Mouse (Mus musculus) kidney, embryonic 16.5 days (tissue): ENCODE measurements around the gene Nfkb1. TPM values are rescaled to one million over a fixed set of nuclear protein-coding genes. Genes with fewer than 3 reads are reported as not detected.
A peak's percentile ranks its signal among the peaks of the same experiment; 100 is the strongest.

Source experiments
- ATAC-seq: fragments of 200-750 bp; cut with Nextera tagmentation; 2 replicates; pipeline ENCODE4 v1.8.0; 2017; ENCODE audit warnings: moderate TSS enrichment; ENCODE audit not compliant: low FRiP score, low TSS enrichment
- H3K27ac ChIP-seq: fragments of 300-500 bp; sonication (generic); 2 replicates; pipeline ENCODE4 v1.5.1; 2014; ENCODE audit warnings: low read length
- H3K27me3 ChIP-seq: fragments of 300-500 bp; sonication (generic); 2 replicates; pipeline ENCODE4 v1.6.1; 2014; ENCODE audit warnings: low read length, control low read depth, mixed read lengths; ENCODE audit not compliant: insufficient read depth
- H3K36me3 ChIP-seq: fragments of 300-500 bp; sonication (generic); 2 replicates; pipeline ENCODE4 v1.6.1; 2014; ENCODE audit warnings: low read length, control low read depth, mixed read lengths; ENCODE audit not compliant: insufficient read depth
- H3K4me1 ChIP-seq: fragments of 300-500 bp; sonication (generic); 2 replicates; pipeline ENCODE4 v1.6.1; 2014; ENCODE audit warnings: low read length, control low read depth, mixed read lengths; ENCODE audit not compliant: insufficient read depth
- H3K4me2 ChIP-seq: fragments of 300-500 bp; sonication (generic); replicated peaks from 2 replicates; pipeline ENCODE4 v1.6.1; 2014; ENCODE audit warnings: low read depth, low read length
- H3K4me3 ChIP-seq: fragments of 300-500 bp; sonication (generic); 2 replicates; pipeline ENCODE4 v1.5.1; 2014; ENCODE audit warnings: mild to moderate bottlenecking, low read length
- H3K9ac ChIP-seq: fragments of 300-500 bp; sonication (generic); replicated peaks from 2 replicates; pipeline ENCODE4 v1.6.1; 2014; ENCODE audit warnings: low read length
- H3K9me3 ChIP-seq: fragments of 300-500 bp; sonication (generic); 2 replicates; pipeline ENCODE4 v1.6.1; 2016; ENCODE audit warnings: low read length, control low read depth
- WGBS: fragments of 180-500 bp; shearing (Covaris S2); extraction: QIAGEN DNeasy Blood & Tissue Kit; methylation state at CpG from one replicate; pipeline ENCODE4 v1.1.7; 2014; 5-methylcytosine and 5-hydroxymethylcytosine counted together
- polyA plus RNA-seq: library from polyadenylated mRNA; unstranded; fragments of >200 nt; fragmentation: Nextera tagmentation; extraction: Ambion mirVana; gene quantifications from 2 replicates; pipeline ENCODE4 v1.2.1, GENCODE M21; 2015

Nfkb1 gene
- 18.5 and 20.4 TPM in 2 replicates for polyA plus RNA-seq

DNA sequence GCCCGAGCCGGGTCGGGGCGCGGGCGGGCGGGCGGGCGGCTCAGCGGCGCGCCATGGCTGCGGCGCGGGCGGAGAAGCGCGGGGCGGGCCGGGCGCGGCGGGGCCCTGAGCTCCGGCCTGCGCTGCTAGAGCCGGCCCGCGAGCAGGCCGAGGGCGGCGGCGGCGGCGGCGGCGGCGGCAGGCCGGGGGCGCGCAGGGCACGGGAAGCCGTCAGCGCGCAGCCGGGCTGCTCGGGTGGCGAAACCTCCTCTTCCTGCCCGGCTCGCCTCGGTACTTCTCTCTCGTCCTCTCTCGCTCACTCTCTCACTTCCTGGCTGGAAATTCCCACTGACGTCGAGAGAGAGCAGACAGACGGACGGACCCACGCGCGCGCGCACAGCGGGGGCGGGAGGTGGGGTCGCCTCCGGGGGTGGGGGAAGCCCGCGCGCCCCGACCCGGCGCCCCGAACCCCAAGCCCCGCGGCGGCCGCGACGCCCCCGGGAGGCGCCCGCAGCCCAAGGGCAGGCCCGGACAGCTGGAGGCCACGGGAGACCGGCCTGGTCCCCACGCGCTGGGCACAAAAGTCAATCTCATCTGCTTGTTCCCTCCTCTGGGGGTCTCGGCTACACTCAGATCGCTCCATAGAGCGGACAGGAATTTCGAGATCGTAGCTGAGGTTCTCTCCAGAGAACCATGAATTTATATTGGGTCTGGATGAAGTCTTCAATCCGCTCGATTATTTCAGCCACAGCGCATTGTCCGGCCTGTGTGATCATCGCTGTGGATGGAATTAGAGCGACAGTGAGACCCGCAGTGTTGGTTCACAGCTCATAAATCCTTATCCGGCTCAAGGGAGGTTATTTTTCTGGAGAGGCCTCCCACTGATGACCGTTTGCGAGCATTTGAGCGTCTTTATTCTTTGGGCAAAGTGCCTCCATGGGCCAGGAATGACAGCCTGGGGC is at the start of gene Nfkb1:
Nfkb1 (minus strand) TSS at position 357 of the 941 bp plus-strand sequence.
- Histone ChIP-seq H3K4me3 (peak within 1 kb of the TSS; percentile 88), H3K9me3 (no peaks in the 10 kb centered on the region), H3K27ac (peak within 1 kb of the TSS; percentile 91), H3K4me1 (peaks cover 38% of the 10 kb centered on the region), H3K9ac (peak within 1 kb of the TSS; percentile 99), H3K27me3 (no peaks in the 10 kb centered on the region), H3K36me3 (0 out of 2 replicates have a peak, but pooled peaks cover 6% of the 10 kb centered on the region), H3K4me2 (peak within 1 kb of the TSS; percentile 92)
- ATAC-seq, result peak; percentile 85
- under 1% methylated on average over 69 of the region's 102 CpGs for WGBS

DNA sequence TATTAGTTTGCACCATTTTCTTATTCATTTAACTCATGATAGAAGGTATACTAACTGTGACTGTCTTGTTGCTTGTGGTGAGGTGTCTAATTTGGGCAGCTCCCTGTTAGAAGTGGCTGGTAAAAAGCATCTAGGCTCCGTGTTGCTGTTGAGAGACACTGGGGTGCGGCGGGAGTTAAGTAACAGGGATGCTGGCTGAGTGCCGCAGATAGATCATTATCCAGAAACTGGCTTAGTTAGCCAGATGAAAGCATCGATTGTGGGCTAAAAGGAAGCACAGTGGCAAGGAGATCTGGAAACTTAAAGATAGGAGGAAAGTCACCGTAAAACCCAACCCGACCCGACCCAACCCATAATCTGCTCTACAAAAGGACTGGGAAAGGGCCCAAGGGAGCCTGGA is 49.4 kb upstream of the Nfkb1 start:
- no peak for ATAC-seq
- no peaks in the 10 kb centered on the region for H3K4me1 ChIP-seq
- H3K9ac ChIP-seq, result no peak overlapping the region
- no peaks in the 10 kb centered on the region for H3K9me3 ChIP-seq
- no peak overlapping the region for H3K4me2 ChIP-seq
- no peaks in the 10 kb centered on the region for H3K27me3 ChIP-seq
- H3K36me3 ChIP-seq, result no peaks in the 10 kb centered on the region
- H3K27ac ChIP-seq, result no peak overlapping the region
- no peak overlapping the region for H3K4me3 ChIP-seq
- WGBS, result 59% methylated on average over 8 of the region's 8 CpGs

DNA sequence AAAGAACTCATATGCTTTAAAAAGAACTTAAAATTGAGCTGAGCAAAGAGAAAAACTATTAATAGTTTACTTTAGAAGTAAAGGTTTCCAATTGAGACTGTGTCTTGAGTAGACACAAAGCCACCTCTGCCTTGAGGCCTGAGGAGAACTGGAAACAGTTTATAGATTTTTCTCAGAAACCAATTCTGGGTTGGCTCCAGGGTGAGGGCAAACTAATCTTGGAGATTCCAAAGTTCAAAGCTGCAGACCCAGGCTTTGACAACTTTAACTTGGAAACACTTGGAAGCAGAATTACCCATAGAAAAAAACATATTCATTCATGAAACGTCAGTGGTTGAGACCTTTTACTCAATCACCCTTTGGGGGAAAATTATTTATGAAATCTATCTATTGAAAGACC is 43.4 kb upstream of the Nfkb1 start:
- H3K9ac ChIP-seq, result no peak overlapping the region
- no peak for ATAC-seq

DNA sequence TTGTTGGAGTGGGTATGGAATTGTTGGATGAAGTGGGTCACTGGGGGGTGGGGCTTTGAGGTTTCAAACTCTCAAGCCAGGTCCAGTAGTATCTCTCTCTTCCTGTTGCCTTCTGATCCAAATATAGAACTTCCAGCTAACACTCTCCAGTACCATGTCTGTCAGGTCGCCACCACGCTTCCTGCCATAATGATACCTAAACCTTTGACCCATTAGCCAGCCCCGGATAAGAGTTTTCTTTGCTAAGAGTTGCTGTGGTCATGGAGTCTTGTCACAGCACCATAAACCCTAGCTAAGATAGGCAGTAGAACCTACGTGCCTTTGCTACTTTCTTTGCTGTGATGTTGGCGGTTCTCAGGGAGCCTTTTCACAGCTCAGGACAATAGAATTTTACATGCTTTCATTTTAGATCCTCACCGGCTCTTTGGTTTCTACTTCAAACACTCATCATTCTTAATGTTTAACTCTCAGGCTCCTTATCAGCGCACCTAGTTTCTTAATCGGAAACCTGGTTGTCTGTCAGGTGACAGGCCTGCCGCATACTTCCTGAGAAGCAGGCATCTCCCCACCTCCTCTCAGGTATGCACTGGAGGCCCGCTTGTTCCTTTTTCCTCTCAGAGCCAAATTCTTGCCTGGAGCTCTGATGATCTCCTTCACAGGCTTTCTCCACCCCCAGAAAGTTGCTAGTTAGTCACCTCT is 41.5 kb upstream of the Nfkb1 start:
- 84% methylated on average over 10 of the region's 10 CpGs for WGBS
- no peak overlapping the region for H3K4me3 ChIP-seq
- no peak overlapping the region for H3K9ac ChIP-seq
- no peak overlapping the region for H3K4me2 ChIP-seq
- no peak for ATAC-seq
- no peak overlapping the region for H3K27ac ChIP-seq
- no peaks in the 10 kb centered on the region for H3K27me3 ChIP-seq
- H3K9me3 ChIP-seq, result no peaks in the 10 kb centered on the region
- no peaks in the 10 kb centered on the region for H3K36me3 ChIP-seq
- H3K4me1 ChIP-seq, result peaks cover 4% of the 10 kb centered on the region; the same call in 1 of the 2 replicates

More for the DNA sequence above, 43.4 kb upstream of the Nfkb1 start:
- Histone ChIP-seq H3K27ac (no peak overlapping the region), H3K9me3 (no peaks in the 10 kb centered on the region), H3K4me3 (no peak overlapping the region), H3K4me1 (peaks cover 4% of the 10 kb centered on the region; the same call in 1 of the 2 replicates), H3K36me3 (no peaks in the 10 kb centered on the region), H3K4me2 (no peak overlapping the region), H3K27me3 (no peaks in the 10 kb centered on the region)
- 74% methylated on average over 1 of the region's 1 CpGs for WGBS

DNA sequence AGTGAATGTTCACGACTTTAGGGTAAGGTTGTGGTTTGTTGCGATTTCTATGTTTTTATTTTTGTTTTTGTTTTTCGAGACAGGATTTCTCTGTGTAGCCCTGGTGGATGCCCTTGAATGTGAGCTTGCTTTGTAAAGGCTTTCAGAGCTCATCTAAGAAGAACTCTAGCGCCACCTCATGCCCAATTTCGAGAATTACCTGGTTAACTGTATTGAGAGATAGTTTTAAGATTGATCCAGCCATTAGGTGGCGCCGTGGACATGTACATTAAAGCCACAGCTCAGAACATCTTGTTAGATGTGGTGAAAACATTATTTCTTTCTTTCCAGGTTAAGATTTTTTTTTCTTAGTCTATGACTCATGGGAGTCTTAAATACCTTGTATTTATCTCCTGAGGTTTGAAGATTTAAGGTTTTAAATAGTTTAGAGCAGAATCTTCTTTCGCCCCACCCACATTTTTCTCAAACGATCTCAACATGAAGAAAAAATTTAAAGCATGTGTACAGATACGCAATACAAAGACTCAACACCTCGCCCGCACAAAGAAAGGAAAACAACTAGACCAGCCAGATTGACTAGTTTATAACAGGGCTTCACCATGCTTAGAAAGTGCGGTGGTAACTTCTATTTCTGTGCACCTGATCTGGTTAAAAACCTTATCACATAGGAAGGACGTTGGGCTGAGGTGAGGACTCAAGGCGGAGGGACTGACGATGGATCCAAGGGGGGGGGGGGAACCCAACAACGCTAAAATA is 40.1 kb upstream of the Nfkb1 start:
- H3K4me2 ChIP-seq, result no peak overlapping the region
- no peaks in the 10 kb centered on the region for H3K9me3 ChIP-seq
- H3K27ac ChIP-seq, result no peak overlapping the region

DNA sequence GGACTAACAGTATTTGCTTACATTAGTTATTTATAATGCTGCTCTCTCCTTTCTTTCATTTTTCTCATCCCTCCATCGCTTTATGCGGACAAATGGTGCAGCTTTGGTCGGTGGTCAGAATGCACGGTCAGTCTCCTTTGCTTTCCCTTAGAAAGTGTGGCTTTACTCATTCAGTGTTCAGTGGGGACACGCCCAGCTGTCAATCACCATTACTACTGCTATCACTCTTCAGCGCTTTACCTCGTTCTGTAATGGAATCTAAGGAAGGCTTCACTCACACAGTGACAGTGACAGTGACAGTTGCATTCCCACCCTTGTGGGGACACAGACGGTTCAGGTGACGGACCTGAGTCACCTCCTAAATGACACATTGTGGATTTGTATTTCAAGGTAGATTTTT is 39.4 kb upstream of the Nfkb1 start:
- Histone ChIP-seq H3K9me3 (no peaks in the 10 kb centered on the region), H3K4me3 (no peak overlapping the region), H3K27ac (no peak overlapping the region), H3K4me2 (no peak overlapping the region; the same call in 1 of the 2 replicates), H3K36me3 (no peaks in the 10 kb centered on the region), H3K9ac (no peak overlapping the region), H3K27me3 (no peaks in the 10 kb centered on the region), H3K4me1 (peaks cover 4% of the 10 kb centered on the region; the same call in 1 of the 2 replicates)
- ATAC-seq, result peak; percentile 39; the same call in 1 of the 2 replicates
- WGBS, result 56% methylated on average over 9 of the region's 9 CpGs

More for the DNA sequence above, 40.1 kb upstream of the Nfkb1 start:
- Histone ChIP-seq H3K27me3 (no peaks in the 10 kb centered on the region), H3K4me1 (peaks cover 4% of the 10 kb centered on the region; the same call in 1 of the 2 replicates), H3K36me3 (no peaks in the 10 kb centered on the region), H3K9ac (no peak overlapping the region), H3K4me3 (no peak overlapping the region)
- WGBS, result 31% methylated on average over 17 of the region's 17 CpGs
- ATAC-seq, result peak; percentile 75; the same call in 1 of the 2 replicates

DNA sequence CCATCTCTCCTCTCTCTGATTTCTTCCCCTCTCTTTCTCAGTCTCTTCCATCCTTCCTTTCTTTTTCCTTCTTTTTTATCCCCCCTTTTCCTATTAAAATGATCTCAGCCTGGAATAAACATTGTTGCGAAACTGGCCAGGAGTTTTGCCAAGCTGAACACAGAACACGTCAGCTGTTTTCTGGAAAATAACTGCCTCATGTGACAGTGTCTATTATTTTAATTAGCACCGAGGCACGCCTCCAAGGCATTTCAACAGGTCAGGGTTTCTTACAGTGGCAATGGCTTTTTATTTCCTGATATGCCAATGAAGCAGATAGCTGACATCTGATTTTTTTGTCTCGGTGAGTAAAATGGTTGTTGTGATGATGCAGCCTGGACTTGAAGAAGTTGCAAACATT is 38.2 kb upstream of the Nfkb1 start:
- WGBS, result 66% methylated on average over 5 of the region's 5 CpGs
- no peak overlapping the region for H3K27ac ChIP-seq
- H3K27me3 ChIP-seq, result no peaks in the 10 kb centered on the region
- no peaks in the 10 kb centered on the region for H3K9me3 ChIP-seq
- no peak overlapping the region for H3K9ac ChIP-seq
- H3K4me2 ChIP-seq, result no peak overlapping the region
- no peak for ATAC-seq
- H3K4me3 ChIP-seq, result no peak overlapping the region
- peaks cover 4% of the 10 kb centered on the region; the same call in 1 of the 2 replicates for H3K4me1 ChIP-seq
- no peaks in the 10 kb centered on the region for H3K36me3 ChIP-seq

DNA sequence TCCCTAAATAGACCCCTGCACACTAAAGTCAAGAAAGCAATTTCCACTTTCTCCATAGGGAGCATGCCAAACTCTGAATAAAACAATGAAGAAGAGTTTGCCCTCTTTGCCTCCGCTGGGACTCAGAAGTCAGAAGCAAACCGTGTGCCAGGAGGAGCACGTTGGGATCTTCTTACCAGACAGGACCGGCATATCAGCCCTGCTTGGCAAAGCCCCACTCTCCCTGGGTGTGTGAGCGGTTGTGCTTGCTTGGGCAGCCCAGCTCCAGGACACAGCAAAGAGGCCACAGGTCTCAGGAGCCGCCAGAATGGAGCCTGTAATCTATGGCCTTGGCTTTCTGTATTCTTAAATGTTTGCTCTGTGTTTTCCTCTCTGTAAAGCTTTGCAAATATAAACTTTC is 37.6 kb upstream of the Nfkb1 start:
- ATAC-seq, result no peak
- peaks cover 4% of the 10 kb centered on the region; the same call in 1 of the 2 replicates for H3K4me1 ChIP-seq
- no peaks in the 10 kb centered on the region for H3K27me3 ChIP-seq
- H3K4me2 ChIP-seq, result no peak overlapping the region
- H3K27ac ChIP-seq, result no peak overlapping the region
- 74% methylated on average over 6 of the region's 6 CpGs for WGBS
- H3K4me3 ChIP-seq, result no peak overlapping the region
- no peaks in the 10 kb centered on the region for H3K36me3 ChIP-seq
- no peaks in the 10 kb centered on the region for H3K9me3 ChIP-seq
- no peak overlapping the region for H3K9ac ChIP-seq

DNA sequence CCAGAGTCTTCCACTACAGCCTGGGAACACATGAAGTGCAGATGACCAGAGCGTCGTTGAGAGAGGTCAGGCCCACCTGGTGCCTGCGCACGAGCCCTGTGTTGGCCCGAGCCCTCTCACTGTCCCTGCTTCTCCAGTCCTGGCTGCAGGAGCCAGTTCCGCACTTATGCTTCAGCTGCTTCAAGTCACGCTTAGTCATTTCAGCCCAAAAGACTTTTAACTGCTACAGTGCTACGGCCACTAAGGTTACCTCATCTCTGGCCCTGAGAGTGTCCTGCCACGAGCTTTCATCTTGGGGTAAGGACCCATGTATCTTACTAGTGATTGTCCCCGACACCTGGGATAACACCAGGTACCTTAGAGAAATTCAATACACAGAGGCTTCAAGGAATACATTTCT is 36.0 kb upstream of the Nfkb1 start:
- Histone ChIP-seq H3K36me3 (no peaks in the 10 kb centered on the region), H3K9ac (no peak overlapping the region), H3K4me3 (no peak overlapping the region), H3K27ac (no peak overlapping the region), H3K4me1 (peaks cover 4% of the 10 kb centered on the region; the same call in 1 of the 2 replicates), H3K9me3 (no peaks in the 10 kb centered on the region), H3K4me2 (no peak overlapping the region), H3K27me3 (no peaks in the 10 kb centered on the region)
- 75% methylated on average over 10 of the region's 10 CpGs for WGBS
- no peak for ATAC-seq
